Mouse (Mus musculus) cerebellum, adult 11-12 months (tissue): ENCODE measurements around the gene Pdhx.

Source experiments
- DNase-seq: peaks from one replicate; pipeline ENCODE4 v3.0.0; 2022

Gene Pdhx

GRCm38 (mm10) chr2:103055820-103056219, 17.5 kb downstream of the Pdhx start:
- no peak for DNase-seq

GRCm38 (mm10) chr2:103051937-103052893, 21.1 kb downstream of the Pdhx start:
- DNase-seq = no peak

GRCm38 (mm10) chr2:103045286-103045685, 28.0 kb downstream of the Pdhx start:
- DNase-seq = peak; percentile 21

- DNase-seq = no peak
Observed at GRCm38 (mm10) chr2:103040896-103041295, 32.4 kb downstream of the Pdhx start.

- no peak for DNase-seq
Observed at GRCm38 (mm10) chr2:103037831-103038230, 35.5 kb downstream of the Pdhx start.

- DNase-seq = no peak
Observed at GRCm38 (mm10) chr2:103022728-103023127, 50.6 kb downstream of the Pdhx start.

GRCm38 (mm10) chr2:103020191-103020987, 52.9 kb downstream of the Pdhx start:
- DNase-seq = no peak

GRCm38 (mm10) chr2:103018817-103019494, 54.4 kb downstream of the Pdhx start:
- DNase-seq = no peak

GRCm38 (mm10) chr2:103017391-103017824, 55.9 kb downstream of the Pdhx start:
- DNase-seq = no peak

GRCm38 (mm10) chr2:103016089-103016488, 57.2 kb downstream of the Pdhx start:
- no peak for DNase-seq

GRCm38 (mm10) chr2:103012782-103013575, 60.3 kb downstream of the Pdhx start:
- no peak for DNase-seq

- no peak for DNase-seq
Observed at GRCm38 (mm10) chr2:103008221-103008620, 65.1 kb downstream of the Pdhx start.

- DNase-seq = no peak
Observed at GRCm38 (mm10) chr2:103004599-103004998, 68.7 kb downstream of the Pdhx start.

- no peak for DNase-seq
Observed at GRCm38 (mm10) chr2:102999153-102999575, 74.1 kb downstream of the Pdhx start.

- DNase-seq = no peak
Observed at GRCm38 (mm10) chr2:102998356-102998755, 75.0 kb downstream of the Pdhx start.

GRCm38 (mm10) chr2:102997874-102998273, 75.4 kb downstream of the Pdhx start:
- DNase-seq = no peak

GRCm38 (mm10) chr2:102993841-102994607, 79.3 kb downstream of the Pdhx start:
- DNase-seq = no peak

GRCm38 (mm10) chr2:102992405-102992804, 80.9 kb downstream of the Pdhx start:
- no peak for DNase-seq

- no peak for DNase-seq
Observed at GRCm38 (mm10) chr2:102990301-102990702, 83.0 kb downstream of the Pdhx start.

GRCm38 (mm10) chr2:102989446-102989845, 83.9 kb downstream of the Pdhx start:
- no peak for DNase-seq

- DNase-seq = no peak
Observed at GRCm38 (mm10) chr2:102987708-102988010, 85.7 kb downstream of the Pdhx start.
